8 mouse cellular contexts compared by ENCODE assay signal in the genomic region with DNA sequence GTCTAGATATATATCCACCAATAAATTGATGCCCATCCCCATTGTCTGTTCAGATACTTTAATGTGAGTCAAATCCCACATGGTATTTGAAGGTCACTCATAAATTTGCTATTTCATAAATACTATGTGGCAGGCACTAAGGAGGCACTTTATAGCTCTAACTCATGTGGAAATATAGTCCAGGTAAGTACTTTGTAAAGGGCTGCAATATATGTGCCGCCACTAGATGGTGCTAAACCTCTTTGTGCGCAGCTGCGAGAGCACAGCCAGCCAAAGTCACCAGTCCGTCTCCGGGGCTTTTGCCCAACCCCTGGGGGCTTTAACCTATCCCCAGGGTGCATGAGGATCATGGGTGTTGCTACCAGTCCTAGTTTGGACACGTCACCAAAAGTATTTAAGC. TPM values are rescaled to one million over a fixed set of nuclear protein-coding genes. Genes with fewer than 3 reads are reported as not detected.
DNase-seq lines count a peak whose midpoint lies in the region; ATAC-seq and TF ChIP-seq lines count a peak whose summit lies in the region.
"Not testable (repeated sequence)": the region's sequence is repeated elsewhere in the genome, so short reads cannot be mapped to it uniquely, and the experiment has no call there.

No protein-coding gene starts in this region.

- H3K79me2 ChIP-seq in heart, adult 2 months (replicated peaks; ENCODE audit: control insufficient read depth, insufficient read depth, low read length) = not testable (repeated sequence)

- H3K4me2 ChIP-seq in intestine, embryonic 14.5 days (ENCODE audit: low read length) = peak overlapping the region; percentile 34

- H3K9me3 ChIP-seq in intestine, embryonic 14.5 days (ENCODE audit: control insufficient read depth, low read length) = not testable (repeated sequence)

- H3K4me1 ChIP-seq in heart, adult 2 months (ENCODE audit: control insufficient read depth, insufficient read depth, low read length); intestine, embryonic 14.5 days (replicated peaks; ENCODE audit: control insufficient read depth, insufficient read depth, low read length); lung, adult 2 months (ENCODE audit: control insufficient read depth, insufficient read depth, low read length): not testable (repeated sequence)

- H3K27ac ChIP-seq in heart, adult 2 months; intestine, embryonic 14.5 days (ENCODE audit: low read depth): not testable (repeated sequence)

- TF ChIP-seq POLR2A in heart, adult 2 months (IDR thresholded peaks at IDR 0.05; ENCODE audit: insufficient read depth, low read depth, low read length); lung, adult 2 months (IDR thresholded peaks at IDR 0.05; ENCODE audit: borderline replicate concordance, extremely low read depth, low read depth, low read length): not testable (repeated sequence)

- TF ChIP-seq EP300 in heart, adult 2 months (IDR thresholded peaks at IDR 0.05; ENCODE audit: insufficient read depth, low read depth, low read length) = not testable (repeated sequence)

- DNase-seq in R1 (ENCODE audit: low read depth, low spot score) = peak; percentile 34
- peak in 1 of 2 experiments; percentile 22 for DNase-seq in heart, adult 2 months
- not testable (repeated sequence) for DNase-seq in intestine, embryonic 14.5 days (ENCODE audit: low spot score)
- DNase-seq in layer of hippocampus, adult 9-11 months = peak; percentile 13
- peak; percentile 24 for DNase-seq in lung, adult 2 months
- DNase-seq in thymus, postnatal 25 days = peak; percentile 14

- H3K27me3 ChIP-seq in heart, adult 2 months (ENCODE audit: control insufficient read depth, insufficient read depth, low read length); intestine, embryonic 14.5 days (replicated peaks; ENCODE audit: control insufficient read depth, insufficient read depth, low read length): not testable (repeated sequence)

- H3K36me3 ChIP-seq in heart, adult 2 months (ENCODE audit: control insufficient read depth, insufficient read depth, low read length); intestine, embryonic 14.5 days (ENCODE audit: control insufficient read depth, insufficient read depth, low read length): not testable (repeated sequence)

- not testable (repeated sequence) for H3K4me3 ChIP-seq in heart, adult 2 months; intestine, embryonic 14.5 days (ENCODE audit: low read depth, low read length); lung, adult 2 months (replicated peaks; ENCODE audit: extremely low read depth, low read depth, low read length)

- WGBS in heart, adult 2 months = 2% methylated on average over 6 of the region's 6 CpGs
- WGBS in intestine, embryonic 14.5 days = 4% methylated on average over 4 of the region's 6 CpGs
- 7% methylated on average over 6 of the region's 6 CpGs for WGBS in lung, adult 2 months

- intact Hi-C loops in heart, adult 2 months (cut with DNase I) = not testable (repeated sequence)

- peak; percentile 62; the same call in 1 of the 2 replicates for ATAC-seq in common myeloid progenitor, adult 5-6 weeks (replicated peaks; ENCODE audit: low read depth, poor library complexity, severe bottlenecking)
- peak; percentile 53; the same call in 1 of the 2 replicates for ATAC-seq in intestine, embryonic 14.5 days (replicated peaks; ENCODE audit: low FRiP score, low TSS enrichment, low read depth)
- 0 out of 2 replicates have a peak, but pooled peaks have one; percentile 46 for ATAC-seq in neutrophil, adult 5-6 weeks (ENCODE audit: extremely low read depth, insufficient number of reproducible peaks, low FRiP score, poor library complexity, severe bottlenecking)

- TF ChIP-seq CTCF in heart, adult 2 months (IDR thresholded peaks at IDR 0.05) = peak; percentile 68
- not testable (repeated sequence) for TF ChIP-seq CTCF in lung, adult 2 months (IDR thresholded peaks at IDR 0.05; ENCODE audit: insufficient read depth, low read length)

- H3K9ac ChIP-seq in heart, adult 2 months (ENCODE audit: low read depth, low read length); intestine, embryonic 14.5 days (ENCODE audit: low read length): not testable (repeated sequence)

RNA-seq across cellular contexts. Expression of gene Gm5150, which starts 18.8 kb away (rescaled TPM):
- total RNA-seq in common myeloid progenitor, adult 5-6 weeks (2017) = not detected in 2 replicates
- not detected for total RNA-seq in heart, adult 2 months (2021)
- 0.31 TPM in 1 of 2 replicates, not detected in the other for polyA plus RNA-seq in heart, adult 2 months (2012; rRNA removed)
- polyA plus RNA-seq in intestine, embryonic 14.5 days (2014; fragmentation: Nextera tagmentation; extraction: Ambion mirVana) = 0.19 TPM in 1 of 2 replicates, not detected in the other
- 0.81 and 1.7 TPM in 2 replicates for polyA plus RNA-seq in lung, adult 2 months (2012; rRNA removed)
- total RNA-seq in neutrophil, adult 5-6 weeks (2017) = 149 TPM in 2 replicates

Comparison
In these comparisons a context has a peak if more than half of its experiments do, and no peak if none do; other contexts are left out.
1. RNA of gene Gm5150, which starts 18.8 kb away (total RNA-seq): 149 TPM in neutrophil, adult 5-6 weeks; not detected in heart, adult 2 months and not detected in common myeloid progenitor, adult 5-6 weeks; every median in the first group is over 100 times any median in the second.
2. Peak in every context shown above with its lines, with median percentiles within 50 percentile points of each other: ATAC-seq.